Comparison of ENCODE assay signal across 17 mouse cellular contexts in genomic region chr5:19246426-19246825, GRCm38 (mm10). TPM values are rescaled to one million over a fixed set of nuclear protein-coding genes. Genes with fewer than 3 reads are reported as not detected.
A peak's percentile ranks its signal among the peaks of the same experiment; 100 is the strongest.
DNase-seq lines count a peak whose midpoint lies in the region.
"Had no signal": no experiment of that assay in that cellular context is flagged by ENCODE, and none has a peak within 500 bp of the region (broad histone marks: within the 10 kb centered on the region; RNA-seq: fewer than 3 reads in every experiment).

No protein-coding gene starts in this region.

- intact Hi-C loops in left cerebral cortex, postnatal 25 days (cut with DNase I): no loop called here

- DNase-seq in adrenal gland, adult (ENCODE audit: inconsistent age in 2 of 2, low spot score in 1 of 2): peak; percentile 63 to 84
- DNase-seq in adrenal gland, postnatal 4 days (ENCODE audit: low spot score in 2 of 2): no peak
- DNase-seq in adrenal gland, adult 2 months: peak; percentile 70
- DNase-seq in adrenal gland, postnatal 14 days: peak; percentile 39
- no peak for DNase-seq in left cerebral cortex, postnatal 25 days (ENCODE audit: low spot score in 2 of 2)
- no peak for DNase-seq in spleen, postnatal 4 days (ENCODE audit: low spot score in 2 of 2)
- DNase-seq: cerebellum, adult 11-12 months; cerebellum, adult 8-10 months; cerebellum, postnatal 10 days; cerebellum, postnatal 36 days; embryo, embryonic 11 days; gastrocnemius, postnatal 10 days; gastrocnemius, postnatal 36 days; heart, adult 2 months; heart, postnatal 14 days; heart, postnatal 4 days had no signal

RNA-seq across cellular contexts. Expression of gene Magi2, which starts 19.6 kb away (rescaled TPM):
- total RNA-seq in adrenal gland, postnatal 4 days (2021): 10 to 100 TPM in 1 of 2 experiments, 1 to 10 TPM in 1; 8.4 to 14.1 TPM
- 1 to 10 TPM; 6.7 to 7.3 TPM for total RNA-seq in adrenal gland, adult 2 months (2021)
- polyA plus RNA-seq in adrenal gland, adult 2 months (2012; rRNA removed): 4.5 and 8.1 TPM in 2 replicates
- total RNA-seq in adrenal gland, postnatal 14 days (2021): 7.3 and 7.6 TPM in 2 replicates
- 100 to 1,000 TPM; 118 to 120 TPM for total RNA-seq in left cerebral cortex, postnatal 25 days (2021)
- polyA plus RNA-seq: erythroblast, embryonic 14.5 days had no signal

Comparison
In these comparisons a context has a peak if more than half of its experiments do, and no peak if none do; other contexts are left out.
1. DNase-seq: peak in adrenal gland, adult (2 of 2), adrenal gland, adult 2 months (single experiment) and adrenal gland, postnatal 14 days (single experiment); none in adrenal gland, postnatal 4 days (0 of 2), left cerebral cortex, postnatal 25 days (0 of 2) and spleen, postnatal 4 days (0 of 2).
2. RNA of gene Magi2, which starts 19.6 kb away (total RNA-seq): 118 to 120 TPM in left cerebral cortex, postnatal 25 days; 8.4 to 14.1 TPM in adrenal gland, postnatal 4 days, 7.3 to 7.6 TPM in adrenal gland, postnatal 14 days and 6.7 to 7.3 TPM in adrenal gland, adult 2 months; every median in the first group is over 4 times any median in the second.